Mouse (Mus musculus) erythroblast, embryonic 14.5 days (primary cell): ENCODE measurements around the gene Micu1. TPM values are rescaled to one million over a fixed set of nuclear protein-coding genes. Genes with fewer than 3 reads are reported as not detected.

Experiments
- H3K27me3 ChIP-seq: 2 replicates; pipeline ENCODE4 v1.6.1; 2012; ENCODE audit warnings: inconsistent platforms; ENCODE audit not compliant: control insufficient read depth
- H3K36me3 ChIP-seq: 2 replicates; pipeline ENCODE4 v1.6.1; 2012; ENCODE audit warnings: mild to moderate bottlenecking, inconsistent platforms; ENCODE audit not compliant: control insufficient read depth
- H3K4me1 ChIP-seq: 2 replicates; pipeline ENCODE4 v1.6.1; 2012; ENCODE audit warnings: inconsistent platforms; ENCODE audit not compliant: control insufficient read depth
- H3K4me3 ChIP-seq: replicated peaks from 2 replicates; pipeline ENCODE3; 2012; ENCODE audit warnings: moderate library complexity, mild to moderate bottlenecking, inconsistent platforms
- H3K9me3 ChIP-seq: 2 replicates; pipeline ENCODE4 v1.6.1; 2012; ENCODE audit warnings: low read length, inconsistent platforms, mixed read lengths; ENCODE audit not compliant: control insufficient read depth
- GATA1 ChIP-seq: IDR thresholded peaks from 2 replicates; pipeline ENCODE4 v1.6.1; 2012; ENCODE audit warnings: low read length, inconsistent platforms, mixed read lengths
- TAL1 ChIP-seq: IDR thresholded peaks from 3 replicates; pipeline ENCODE4 v1.6.1; 2012; ENCODE audit warnings: low read length, inconsistent platforms, mixed read lengths
- polyA plus RNA-seq: library from polyadenylated mRNA; stranded (reverse); fragments of >175 nt; gene quantifications from 2 replicates; pipeline ENCODE4 v1.2.3, GENCODE M21; 2012

The Micu1 gene
- polyA plus RNA-seq, 1 experiment = 7.5 TPM

- H3K4me3 ChIP-seq = peak overlapping the region; percentile 85
- H3K36me3 ChIP-seq = peaks cover 59% of the 10 kb centered on the region
- H3K9me3 ChIP-seq = peaks cover 9% of the 10 kb centered on the region
- TF ChIP-seq GATA1 (no peak), TAL1 (no peak)
- H3K4me1 ChIP-seq = peaks cover 84% of the 10 kb centered on the region
- no peaks in the 10 kb centered on the region for H3K27me3 ChIP-seq
These were observed 175.3 kb downstream of the Micu1 start for GRCm38 (mm10) chr10:59877421-59878117.

- TF ChIP-seq TAL1 = no peak
- no peak for TF ChIP-seq GATA1
- Histone ChIP-seq H3K9me3 (peaks cover 2% of the 10 kb centered on the region; the same call in 1 of the 2 replicates), H3K4me1 (peaks cover 84% of the 10 kb centered on the region), H3K36me3 (peaks cover 62% of the 10 kb centered on the region), H3K27me3 (no peaks in the 10 kb centered on the region), H3K4me3 (peak overlapping the region; percentile 85)
These were observed 176.5 kb downstream of the Micu1 start for GRCm38 (mm10) chr10:59878823-59879222.

GRCm38 (mm10) chr10:59879255-59880028 is 177.2 kb downstream of the Micu1 start, which contains the start of gene Dnajb12:
TSS of gene Dnajb12 (plus strand) at chr10:59879556.
- Histone ChIP-seq H3K27me3 (no peaks in the 10 kb centered on the region), H3K36me3 (peaks cover 62% of the 10 kb centered on the region), H3K9me3 (0 out of 2 replicates have a peak, but pooled peaks cover 2% of the 10 kb centered on the region), H3K4me3 (peak within 1 kb of the TSS; percentile 85), H3K4me1 (peaks cover 84% of the 10 kb centered on the region)
- TF ChIP-seq TAL1 (no peak), GATA1 (no peak)

GRCm38 (mm10) chr10:59880029-59880386 is 177.7 kb downstream of the Micu1 start:
- no peaks in the 10 kb centered on the region for H3K27me3 ChIP-seq
- no peak for TF ChIP-seq GATA1
- no peak for TF ChIP-seq TAL1
- H3K4me3 ChIP-seq = peak overlapping the region; percentile 85
- H3K36me3 ChIP-seq = peaks cover 62% of the 10 kb centered on the region
- H3K4me1 ChIP-seq = peaks cover 84% of the 10 kb centered on the region
- H3K9me3 ChIP-seq = 0 out of 2 replicates have a peak, but pooled peaks cover 2% of the 10 kb centered on the region

- Histone ChIP-seq H3K9me3 (no peaks in the 10 kb centered on the region), H3K36me3 (peaks cover 65% of the 10 kb centered on the region), H3K4me1 (peaks cover 84% of the 10 kb centered on the region), H3K4me3 (peak overlapping the region; percentile 85), H3K27me3 (no peaks in the 10 kb centered on the region)
- TF ChIP-seq GATA1 = no peak
- TF ChIP-seq TAL1 = no peak
These were observed 178.6 kb downstream of the Micu1 start for GRCm38 (mm10) chr10:59880837-59881236.

- Histone ChIP-seq H3K4me1 (peaks cover 81% of the 10 kb centered on the region), H3K9me3 (no peaks in the 10 kb centered on the region), H3K36me3 (peaks cover 83% of the 10 kb centered on the region), H3K4me3 (no peak overlapping the region), H3K27me3 (no peaks in the 10 kb centered on the region)
- TF ChIP-seq GATA1 (no peak), TAL1 (no peak)
These were observed 182.3 kb downstream of the Micu1 start for GRCm38 (mm10) chr10:59884327-59885173.

- H3K27me3 ChIP-seq = no peaks in the 10 kb centered on the region
- TF ChIP-seq TAL1 (no peak), GATA1 (no peak)
- H3K36me3 ChIP-seq = peaks cover 92% of the 10 kb centered on the region
- no peaks in the 10 kb centered on the region for H3K9me3 ChIP-seq
- no peak overlapping the region for H3K4me3 ChIP-seq
- H3K4me1 ChIP-seq = peaks cover 81% of the 10 kb centered on the region
These were observed 183.2 kb downstream of the Micu1 start for GRCm38 (mm10) chr10:59885174-59886080.

- Histone ChIP-seq H3K4me3 (no peak overlapping the region), H3K36me3 (peaks cover 94% of the 10 kb centered on the region), H3K9me3 (no peaks in the 10 kb centered on the region), H3K27me3 (no peaks in the 10 kb centered on the region), H3K4me1 (peaks cover 77% of the 10 kb centered on the region)
- TF ChIP-seq GATA1 = no peak
- TF ChIP-seq TAL1 = no peak
These were observed 183.8 kb downstream of the Micu1 start for GRCm38 (mm10) chr10:59886081-59886466.
